Mouse (Mus musculus): ENCODE measurements at regions not wholly inside any gene's neighbourhood (a gene's known extent, or its start where the extent isn't known, plus 50 kb on each side); places are given as distances from the start of the nearest gene placed in this dataset.

DNA sequence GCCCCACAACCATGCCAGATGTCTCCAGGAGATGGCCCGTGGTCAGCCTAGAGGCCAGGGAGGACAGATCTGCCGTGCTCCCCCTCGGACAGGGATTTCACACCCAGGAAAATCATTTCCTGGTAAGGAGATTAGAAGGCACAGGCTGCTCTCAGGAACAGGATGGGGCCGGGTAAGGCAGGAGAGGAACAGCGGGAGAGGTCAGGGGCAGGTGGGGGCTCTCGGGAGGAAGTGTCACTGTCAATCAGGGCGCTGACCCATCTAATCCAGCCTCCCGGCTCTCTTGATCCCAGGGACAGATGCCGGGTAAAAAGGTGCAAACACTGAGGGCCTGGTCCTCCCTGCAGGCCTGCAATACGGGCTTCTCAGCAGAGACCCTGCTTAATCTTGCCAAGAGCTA lies 183.6 kb downstream of the Inhbb start:
- TF ChIP-seq CTCF (IDR thresholded peaks at IDR 0.05; ENCODE audit: borderline replicate concordance, extremely low read depth, insufficient read depth, insufficient read length) (no peak), POLR2A (IDR thresholded peaks at IDR 0.05; ENCODE audit: borderline replicate concordance, extremely low read depth, insufficient read depth, insufficient read length, poor library complexity, severe bottlenecking) (no peak)

Data from brain, embryonic 14.5 days (tissue).